Mouse (Mus musculus) c-Kit-negative CD71-positive TER-119-positive erythroid progenitor cells, embryonic 14.5 days (primary cell): Measurements from ENCODE around the gene Cxcl12.

ENCODE experiments used
- DNase-seq: peaks from one replicate; pipeline ENCODE4 v3.0.0-alpha.2; 2013; ENCODE audit warnings: low read depth, low spot score

Gene Cxcl12

DNA sequence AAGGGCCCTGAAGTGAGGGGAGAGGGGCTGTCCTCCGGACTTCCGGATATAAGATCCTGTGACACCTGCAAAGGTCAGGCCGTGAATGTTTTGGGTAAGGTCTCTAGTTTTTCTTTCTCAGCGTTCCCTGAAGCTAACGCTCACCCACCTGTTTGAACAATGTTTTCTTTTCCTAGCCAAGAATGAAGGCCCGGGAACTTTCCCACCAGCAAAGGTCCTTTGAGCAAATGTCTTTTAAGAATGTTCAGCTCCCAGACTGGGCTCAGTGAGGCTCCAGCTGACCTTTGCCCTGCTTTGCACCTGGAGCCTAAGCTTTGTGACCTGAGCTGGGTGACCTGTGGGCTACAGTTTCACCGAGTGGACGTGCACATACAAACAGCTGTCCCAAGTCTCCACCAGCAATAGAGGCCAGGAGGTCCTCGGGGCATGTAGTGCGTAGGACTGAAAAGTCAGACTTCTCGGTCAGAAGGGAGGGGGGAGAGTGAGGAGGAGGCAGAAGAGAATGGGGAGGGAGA is 52.6 kb downstream of the Cxcl12 start:
- DNase-seq = no peak
